Mouse (Mus musculus): ENCODE measurements around the gene Olfr474.
"Not testable (repeated sequence)": the region's sequence is repeated elsewhere in the genome, so short reads cannot be mapped to it uniquely, and the experiment has no call there.

The Olfr474 gene

DNA sequence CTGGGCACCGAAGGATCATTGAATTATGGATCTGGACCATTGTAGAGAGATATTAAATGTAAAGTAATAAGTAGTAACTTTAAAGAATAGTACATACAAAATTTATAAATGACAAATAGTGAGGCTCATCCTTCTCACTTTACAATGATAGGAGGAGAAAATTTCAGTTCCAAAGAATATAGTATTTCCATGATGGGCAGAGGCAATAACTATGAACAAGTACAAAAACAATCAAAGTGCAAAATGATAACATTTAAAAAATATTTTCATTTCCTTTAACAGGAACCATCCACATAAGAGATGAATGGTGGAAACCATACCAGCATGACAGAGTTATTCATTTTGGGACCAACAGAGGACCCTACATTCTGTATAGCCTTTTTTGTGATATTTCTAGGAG is at the start of gene Olfr474:
Gene Olfr474 (plus strand): TSS at position 301 of the 400 bp plus-strand sequence.
- no peak for DNase-seq

GRCm38 (mm10) chr7:107930146-107930545 is 24.3 kb upstream of the Olfr474 start, which contains the start of gene Olfr473:
Gene Olfr473, plus strand, starts transcription at chr7:107930446.
- no peak for DNase-seq

- DNase-seq: not testable (repeated sequence)
Observed at GRCm38 (mm10) chr7:107952539-107952938, 1.9 kb upstream of the Olfr474 start.

DNA sequence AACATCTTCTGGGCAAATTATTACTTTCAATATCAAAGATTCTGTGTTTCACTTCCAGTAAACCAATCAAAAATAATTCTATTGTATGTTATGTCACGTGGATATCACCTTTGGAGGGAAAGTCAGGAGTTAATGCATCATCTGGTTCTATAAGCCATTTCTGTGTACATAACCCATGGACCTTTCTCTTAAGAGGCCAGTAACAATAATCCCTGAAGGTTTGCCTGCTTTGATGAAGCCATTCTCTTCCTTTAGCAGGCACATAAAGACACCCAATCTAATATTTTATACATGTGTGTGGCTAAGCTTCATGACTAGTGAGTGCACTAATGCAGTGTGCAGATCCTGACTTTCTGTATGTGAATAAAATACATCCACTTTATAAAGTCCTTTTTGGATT is 10.1 kb downstream of the Olfr474 start, which contains the start of gene Olfr476:
Gene Olfr476 (plus strand): TSS at position 301 of the 400 bp plus-strand sequence.
- no peak for DNase-seq

DNA sequence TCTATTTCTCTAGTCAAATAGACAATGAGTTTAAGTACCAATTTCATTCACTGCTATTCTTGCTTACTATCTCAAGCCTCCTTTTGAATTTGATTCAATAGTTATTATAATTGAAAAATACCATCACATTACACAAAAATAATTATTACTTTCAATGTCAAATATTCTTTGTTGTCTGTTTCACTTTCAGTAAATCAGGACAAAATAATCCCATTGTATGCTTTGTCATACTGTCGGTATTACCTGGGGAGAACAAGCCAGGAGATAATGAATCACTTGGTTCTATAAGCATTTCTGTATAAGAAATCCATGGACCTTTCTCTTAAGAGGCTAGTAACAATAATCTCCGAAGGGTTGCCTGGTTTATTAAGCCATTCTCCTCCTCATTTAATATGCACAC is 31.9 kb downstream of the Olfr474 start, which contains the start of gene Olfr477:
Gene Olfr477 (plus strand): TSS at position 301 of the 400 bp plus-strand sequence.
- DNase-seq: no peak

All from kidney, postnatal 14 days (tissue).